Mouse (Mus musculus): Measurements from ENCODE around the gene Dock7. TPM values are rescaled to one million over a fixed set of nuclear protein-coding genes. Genes with fewer than 3 reads are reported as not detected.

The Dock7 gene
- polyA plus RNA-seq, 1 experiment from 2014 or later, result 84.5 TPM

DNA sequence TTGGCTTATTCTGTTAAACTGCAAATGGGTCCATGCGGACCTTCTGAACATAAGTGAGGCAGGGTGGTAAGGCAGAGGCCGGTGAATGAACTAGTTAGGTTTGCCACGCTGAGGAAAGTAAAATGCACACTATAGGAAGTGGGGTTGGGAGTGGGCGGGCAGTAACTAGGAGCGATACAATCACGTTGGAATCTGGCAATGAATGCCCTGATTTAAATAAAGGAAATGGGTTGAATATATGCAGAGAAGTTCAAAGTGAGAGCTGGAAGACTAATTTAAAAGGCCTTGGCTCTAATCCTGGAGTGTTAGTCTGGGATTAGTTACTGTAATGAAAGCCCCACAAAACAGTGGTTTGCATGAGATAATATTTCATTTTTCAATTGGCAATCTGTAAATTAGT lies 12.0 kb upstream of the Dock7 start:
- Histone ChIP-seq H3K9ac (ENCODE audit: low read depth, low read length) (no peak overlapping the region), H3K36me3 (ENCODE audit: control insufficient read depth, insufficient read depth, low read length) (no peaks in the 10 kb centered on the region), H3K27me3 (ENCODE audit: control insufficient read depth, insufficient read depth, low read length) (no peaks in the 10 kb centered on the region), H3K27ac (ENCODE audit: low read depth, low read length) (no peak overlapping the region), H3K4me2 (replicated peaks; ENCODE audit: low read depth, low read length) (no peak overlapping the region), H3K9me3 (ENCODE audit: control insufficient read depth, low read length) (no peaks in the 10 kb centered on the region), H3K4me3 (ENCODE audit: low read length) (no peak overlapping the region), H3K4me1 (ENCODE audit: control insufficient read depth, insufficient read depth, low read length) (no peaks in the 10 kb centered on the region)
- 70% methylated on average over 6 of the region's 6 CpGs for WGBS
- no peak for ATAC-seq (ENCODE audit: low FRiP score, low TSS enrichment)

- 67% methylated on average over 9 of the region's 9 CpGs for WGBS
- Histone ChIP-seq H3K36me3 (ENCODE audit: control insufficient read depth, insufficient read depth, low read length) (no peaks in the 10 kb centered on the region), H3K4me3 (ENCODE audit: low read length) (no peak overlapping the region), H3K9ac (ENCODE audit: low read depth, low read length) (no peak overlapping the region), H3K4me1 (ENCODE audit: control insufficient read depth, insufficient read depth, low read length) (no peaks in the 10 kb centered on the region), H3K27me3 (ENCODE audit: control insufficient read depth, insufficient read depth, low read length) (no peaks in the 10 kb centered on the region), H3K27ac (ENCODE audit: low read depth, low read length) (no peak overlapping the region), H3K4me2 (replicated peaks; ENCODE audit: low read depth, low read length) (no peak overlapping the region), H3K9me3 (ENCODE audit: control insufficient read depth, low read length) (no peaks in the 10 kb centered on the region)
- ATAC-seq (ENCODE audit: low FRiP score, low TSS enrichment), result no peak
These were observed 10.5 kb upstream of the Dock7 start for GRCm38 (mm10) chr4:99131227-99131653.

- 52% methylated on average over 3 of the region's 3 CpGs for WGBS
- Histone ChIP-seq H3K27me3 (ENCODE audit: control insufficient read depth, insufficient read depth, low read length) (0 out of 2 replicates have a peak, but pooled peaks cover 3% of the 10 kb centered on the region), H3K4me2 (replicated peaks; ENCODE audit: low read depth, low read length) (no peak overlapping the region), H3K36me3 (ENCODE audit: control insufficient read depth, insufficient read depth, low read length) (no peaks in the 10 kb centered on the region), H3K9ac (ENCODE audit: low read depth, low read length) (no peak overlapping the region), H3K9me3 (ENCODE audit: control insufficient read depth, low read length) (no peaks in the 10 kb centered on the region), H3K4me3 (ENCODE audit: low read length) (no peak overlapping the region), H3K27ac (ENCODE audit: low read depth, low read length) (no peak overlapping the region), H3K4me1 (ENCODE audit: control insufficient read depth, insufficient read depth, low read length) (peaks cover 8% of the 10 kb centered on the region; the same call in 1 of the 2 replicates)
- ATAC-seq (ENCODE audit: low FRiP score, low TSS enrichment), result no peak
These were observed 2.8 kb upstream of the Dock7 start for GRCm38 (mm10) chr4:99123546-99123945.

GRCm38 (mm10) chr4:99122786-99123185 lies 2.1 kb upstream of the Dock7 start:
- Histone ChIP-seq H3K9me3 (ENCODE audit: control insufficient read depth, low read length) (no peaks in the 10 kb centered on the region), H3K36me3 (ENCODE audit: control insufficient read depth, insufficient read depth, low read length) (no peaks in the 10 kb centered on the region), H3K27ac (ENCODE audit: low read depth, low read length) (no peak overlapping the region), H3K4me1 (ENCODE audit: control insufficient read depth, insufficient read depth, low read length) (peaks cover 8% of the 10 kb centered on the region; the same call in 1 of the 2 replicates), H3K4me2 (replicated peaks; ENCODE audit: low read depth, low read length) (no peak overlapping the region), H3K9ac (ENCODE audit: low read depth, low read length) (no peak overlapping the region), H3K27me3 (ENCODE audit: control insufficient read depth, insufficient read depth, low read length) (0 out of 2 replicates have a peak, but pooled peaks cover 3% of the 10 kb centered on the region), H3K4me3 (ENCODE audit: low read length) (no peak overlapping the region)
- no peak for ATAC-seq (ENCODE audit: low FRiP score, low TSS enrichment)
- 64% methylated on average over 1 of the region's 1 CpGs for WGBS

DNA sequence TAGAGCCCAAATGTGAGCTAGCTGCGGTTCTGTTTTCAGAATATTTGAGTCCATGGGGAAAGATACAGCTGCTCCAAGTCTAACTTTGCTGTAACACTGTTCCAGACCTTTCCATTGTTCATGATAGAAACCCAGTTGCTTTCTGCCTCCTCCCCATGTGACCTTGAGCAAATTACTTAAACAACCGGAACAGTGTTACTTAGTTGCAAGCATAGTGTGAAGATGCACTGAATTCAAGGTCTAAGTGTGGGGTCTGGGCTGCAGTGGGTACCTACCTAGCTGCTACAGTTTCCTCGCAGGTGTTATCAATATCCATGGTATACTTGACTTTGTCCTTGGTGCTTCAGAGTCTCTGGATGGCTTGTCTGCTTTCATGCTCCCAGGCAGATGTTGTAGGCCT lies 1.3 kb upstream of the Dock7 start:
- Histone ChIP-seq H3K27me3 (ENCODE audit: control insufficient read depth, insufficient read depth, low read length) (0 out of 2 replicates have a peak, but pooled peaks cover 3% of the 10 kb centered on the region), H3K4me1 (ENCODE audit: control insufficient read depth, insufficient read depth, low read length) (peaks cover 8% of the 10 kb centered on the region; the same call in 1 of the 2 replicates), H3K36me3 (ENCODE audit: control insufficient read depth, insufficient read depth, low read length) (no peaks in the 10 kb centered on the region), H3K27ac (ENCODE audit: low read depth, low read length) (no peak overlapping the region), H3K9ac (ENCODE audit: low read depth, low read length) (no peak overlapping the region), H3K4me3 (ENCODE audit: low read length) (no peak overlapping the region), H3K4me2 (replicated peaks; ENCODE audit: low read depth, low read length) (no peak overlapping the region), H3K9me3 (ENCODE audit: control insufficient read depth, low read length) (no peaks in the 10 kb centered on the region)
- 75% methylated on average over 3 of the region's 3 CpGs for WGBS
- ATAC-seq (ENCODE audit: low FRiP score, low TSS enrichment), result no peak

DNA sequence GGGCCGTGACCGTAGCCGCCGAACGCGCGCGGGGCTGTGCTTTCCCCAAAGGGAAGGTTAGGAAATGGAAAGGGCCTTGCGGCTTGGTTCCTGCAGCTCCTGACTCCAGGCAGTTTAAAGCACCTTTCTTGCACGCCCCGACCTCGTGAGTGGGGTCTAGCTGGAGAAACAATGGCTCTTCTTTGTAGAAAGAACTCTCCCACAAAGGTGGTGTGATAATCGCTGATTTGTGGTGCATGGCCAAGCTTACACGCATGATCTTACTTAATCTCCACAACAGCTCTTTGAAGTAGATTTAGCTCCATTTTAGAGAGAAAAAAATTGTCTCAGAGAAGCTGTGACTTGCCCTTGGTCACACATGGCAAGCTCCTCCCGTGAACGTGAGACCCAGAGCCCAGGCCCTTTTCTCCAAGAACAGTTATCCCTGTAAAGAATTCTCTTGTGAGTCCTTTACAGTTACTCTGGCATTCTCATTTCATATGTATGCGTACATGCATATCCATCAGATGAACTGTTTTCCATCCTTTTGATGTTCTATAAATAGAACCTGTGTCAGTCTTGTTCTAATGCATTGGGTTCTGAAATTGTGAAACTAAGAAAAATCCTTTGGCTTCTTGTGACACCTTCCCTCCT lies 524 bp upstream of the Dock7 start:
- 4% methylated on average over 17 of the region's 17 CpGs for WGBS
- peaks cover 16% of the 10 kb centered on the region; the same call in 1 of the 2 replicates for H3K4me1 ChIP-seq (ENCODE audit: control insufficient read depth, insufficient read depth, low read length)
- peak overlapping the region; percentile 65; the same call in 1 of the 2 replicates for H3K27ac ChIP-seq (ENCODE audit: low read depth, low read length)
- H3K9ac ChIP-seq (ENCODE audit: low read depth, low read length), result peak overlapping the region; percentile 98
- H3K36me3 ChIP-seq (ENCODE audit: control insufficient read depth, insufficient read depth, low read length), result no peaks in the 10 kb centered on the region
- H3K4me2 ChIP-seq (replicated peaks; ENCODE audit: low read depth, low read length), result peak overlapping the region; percentile 69
- no peak; the same call in 1 of the 2 replicates for ATAC-seq (ENCODE audit: low FRiP score, low TSS enrichment)
- no peaks in the 10 kb centered on the region for H3K9me3 ChIP-seq (ENCODE audit: control insufficient read depth, low read length)
- peak overlapping the region; percentile 95 for H3K4me3 ChIP-seq (ENCODE audit: low read length)
- H3K27me3 ChIP-seq (ENCODE audit: control insufficient read depth, insufficient read depth, low read length), result 0 out of 2 replicates have a peak, but pooled peaks cover 3% of the 10 kb centered on the region

DNA sequence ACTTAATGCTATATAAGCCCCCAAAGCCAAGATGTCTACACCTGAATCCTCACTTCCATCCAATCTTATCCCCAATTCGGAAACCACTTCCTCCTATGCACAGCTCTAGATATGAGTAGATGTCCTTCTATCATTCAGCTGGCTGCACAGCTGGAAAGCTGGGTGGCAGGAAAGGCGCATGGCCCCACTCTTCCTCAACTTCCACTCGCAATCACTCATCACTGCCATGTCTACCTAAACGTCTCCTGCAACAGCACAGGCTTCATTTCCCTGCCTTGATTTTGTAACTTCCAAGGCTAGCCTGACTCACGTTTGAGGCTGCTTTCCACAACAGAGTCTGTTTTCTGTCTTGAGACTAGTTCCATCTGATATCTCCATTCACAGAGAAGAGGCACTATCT lies 1.7 kb downstream of the Dock7 start:
- whole genome bisulfite sequencing, result 45% methylated on average over 5 of the region's 5 CpGs
- peak overlapping the region; percentile 95 for H3K4me3 ChIP-seq (ENCODE audit: low read length)

GRCm38 (mm10) chr4:99115797-99116196 lies 4.9 kb downstream of the Dock7 start:
- peaks cover 19% of the 10 kb centered on the region; the same call in 1 of the 2 replicates for H3K4me1 ChIP-seq (ENCODE audit: control insufficient read depth, insufficient read depth, low read length)
- H3K36me3 ChIP-seq (ENCODE audit: control insufficient read depth, insufficient read depth, low read length), result no peaks in the 10 kb centered on the region
- H3K9me3 ChIP-seq (ENCODE audit: control insufficient read depth, low read length), result no peaks in the 10 kb centered on the region
- 0 out of 2 replicates have a peak overlapping the region, but pooled peaks have one; percentile 11 for H3K4me2 ChIP-seq (replicated peaks; ENCODE audit: low read depth, low read length)
- H3K27ac ChIP-seq (ENCODE audit: low read depth, low read length), result no peak overlapping the region
- no peak for ATAC-seq (ENCODE audit: low FRiP score, low TSS enrichment)
- WGBS, result 77% methylated on average over 9 of the region's 9 CpGs
- H3K27me3 ChIP-seq (ENCODE audit: control insufficient read depth, insufficient read depth, low read length), result 0 out of 2 replicates have a peak, but pooled peaks cover 3% of the 10 kb centered on the region
- H3K9ac ChIP-seq (ENCODE audit: low read depth, low read length), result no peak overlapping the region
- H3K4me3 ChIP-seq (ENCODE audit: low read length), result no peak overlapping the region

More for the DNA sequence above, 1.7 kb downstream of the Dock7 start:
- Histone ChIP-seq H3K4me1 (ENCODE audit: control insufficient read depth, insufficient read depth, low read length) (peaks cover 23% of the 10 kb centered on the region; the same call in 1 of the 2 replicates), H3K9me3 (ENCODE audit: control insufficient read depth, low read length) (no peaks in the 10 kb centered on the region), H3K36me3 (ENCODE audit: control insufficient read depth, insufficient read depth, low read length) (no peaks in the 10 kb centered on the region), H3K27ac (ENCODE audit: low read depth, low read length) (no peak overlapping the region), H3K4me2 (replicated peaks; ENCODE audit: low read depth, low read length) (peak overlapping the region; percentile 69), H3K27me3 (ENCODE audit: control insufficient read depth, insufficient read depth, low read length) (0 out of 2 replicates have a peak, but pooled peaks cover 3% of the 10 kb centered on the region), H3K9ac (ENCODE audit: low read depth, low read length) (no peak overlapping the region; the same call in 1 of the 2 replicates)
- ATAC-seq (ENCODE audit: low FRiP score, low TSS enrichment), result no peak

GRCm38 (mm10) chr4:99111670-99112069 lies 9.0 kb downstream of the Dock7 start:
- no peak overlapping the region for H3K4me3 ChIP-seq (ENCODE audit: low read length)
- no peaks in the 10 kb centered on the region for H3K9me3 ChIP-seq (ENCODE audit: control insufficient read depth, low read length)
- peaks cover 30% of the 10 kb centered on the region for H3K4me1 ChIP-seq (ENCODE audit: control insufficient read depth, insufficient read depth, low read length)
- no peak overlapping the region for H3K4me2 ChIP-seq (replicated peaks; ENCODE audit: low read depth, low read length)
- H3K9ac ChIP-seq (ENCODE audit: low read depth, low read length), result no peak overlapping the region
- no peak for ATAC-seq (ENCODE audit: low FRiP score, low TSS enrichment)
- 69% methylated on average over 3 of the region's 3 CpGs for WGBS
- no peak overlapping the region for H3K27ac ChIP-seq (ENCODE audit: low read depth, low read length)
- H3K36me3 ChIP-seq (ENCODE audit: control insufficient read depth, insufficient read depth, low read length), result no peaks in the 10 kb centered on the region
- no peaks in the 10 kb centered on the region for H3K27me3 ChIP-seq (ENCODE audit: control insufficient read depth, insufficient read depth, low read length)
